Mouse (Mus musculus) embryonic facial prominence, embryonic 14.5 days (tissue): ENCODE results near the gene Prkaa1. TPM values are rescaled to one million over a fixed set of nuclear protein-coding genes. Genes with fewer than 3 reads are reported as not detected.

Source experiments
- ATAC-seq: fragments of 200-750 bp; cut with Nextera tagmentation; 2 replicates; pipeline ENCODE4 v1.8.0; 2017; ENCODE audit warnings: low read depth, moderate number of reproducible peaks, moderate TSS enrichment
- DNase-seq: peaks from one replicate; pipeline ENCODE4 v3.0.0-alpha.2; 2015; ENCODE audit warnings: low spot score
- H3K27ac ChIP-seq: fragments of 300-500 bp; sonication (generic); replicated peaks from 2 replicates; pipeline ENCODE4 v1.5.1; 2014; ENCODE audit warnings: low read depth, mild to moderate bottlenecking, low read length, moderate library complexity
- H3K27me3 ChIP-seq: fragments of 300-500 bp; sonication (generic); replicated peaks from 2 replicates; pipeline ENCODE4 v1.6.1; 2014; ENCODE audit warnings: low read length; ENCODE audit not compliant: control insufficient read depth, insufficient read depth
- H3K36me3 ChIP-seq: fragments of 300-500 bp; sonication (generic); 2 replicates; pipeline ENCODE4 v1.6.1; 2014; ENCODE audit warnings: low read length, mixed read lengths; ENCODE audit not compliant: control insufficient read depth, insufficient read depth
- H3K4me1 ChIP-seq: fragments of 300-500 bp; sonication (generic); 2 replicates; pipeline ENCODE4 v1.6.1; 2014; ENCODE audit warnings: antibody characterized with exemption, low read length; ENCODE audit not compliant: control insufficient read depth, insufficient read depth
- H3K4me2 ChIP-seq: fragments of 300-500 bp; sonication (generic); 2 replicates; pipeline ENCODE4 v1.6.1; 2014; ENCODE audit warnings: low read depth, mild to moderate bottlenecking, low read length, moderate library complexity, mixed read lengths
- H3K4me3 ChIP-seq: fragments of 300-500 bp; sonication (generic); 2 replicates; pipeline ENCODE4 v1.5.1; 2014; ENCODE audit warnings: low read depth, mild to moderate bottlenecking, low read length
- H3K9ac ChIP-seq: fragments of 300-500 bp; sonication (generic); 2 replicates; pipeline ENCODE4 v1.6.1; 2014; ENCODE audit warnings: low read depth, mild to moderate bottlenecking, low read length, moderate library complexity, mixed read lengths
- H3K9me3 ChIP-seq: fragments of 300-500 bp; sonication (generic); 2 replicates; pipeline ENCODE4 v1.6.1; 2016; ENCODE audit warnings: low read length; ENCODE audit not compliant: control insufficient read depth
- WGBS: fragments of 180-500 bp; shearing (Covaris S2); extraction: QIAGEN DNeasy Blood & Tissue Kit; methylation state at CpG from one replicate; pipeline ENCODE4 v1.1.7; 2014; 5-methylcytosine and 5-hydroxymethylcytosine counted together
- polyA plus RNA-seq: library from polyadenylated mRNA; unstranded; fragments of >200 nt; fragmentation: Nextera tagmentation; extraction: Ambion mirVana; gene quantifications from 2 replicates; pipeline ENCODE4 v1.2.1, GENCODE M21; 2014

Prkaa1 gene
- polyA plus RNA-seq, 1 experiment from 2014 or later: 20.2 TPM

- Histone ChIP-seq H3K36me3 (peaks cover 13% of the 10 kb centered on the region), H3K27ac (peak overlapping the region; percentile 89), H3K27me3 (no peaks in the 10 kb centered on the region), H3K9me3 (no peaks in the 10 kb centered on the region), H3K4me1 (peaks cover 5% of the 10 kb centered on the region; the same call in 1 of the 2 replicates), H3K4me3 (peak overlapping the region; percentile 91), H3K9ac (peak overlapping the region; percentile 81), H3K4me2 (peak overlapping the region; percentile 82)
- peak; percentile 45 for DNase-seq
- 43% methylated on average over 10 of the region's 11 CpGs for WGBS
- no peak; the same call in 1 of the 2 replicates for ATAC-seq
Observed at GRCm38 (mm10) chr15:5184668-5185330, 41.1 kb downstream of the Prkaa1 start.

- H3K9me3 ChIP-seq: no peaks in the 10 kb centered on the region
- ATAC-seq (peak; percentile 87), DNase-seq (peak; percentile 93)
- no peaks in the 10 kb centered on the region for H3K27me3 ChIP-seq
- H3K27ac ChIP-seq: peak within 1 kb of the TSS; percentile 89
- H3K4me1 ChIP-seq: peaks cover 5% of the 10 kb centered on the region; the same call in 1 of the 2 replicates
- H3K9ac ChIP-seq: peak within 1 kb of the TSS; percentile 81
- H3K4me2 ChIP-seq: peak within 1 kb of the TSS; percentile 82
- peaks cover 15% of the 10 kb centered on the region for H3K36me3 ChIP-seq
- peak within 1 kb of the TSS; percentile 91 for H3K4me3 ChIP-seq
- under 1% methylated on average over 47 of the region's 55 CpGs for WGBS
Observed at GRCm38 (mm10) chr15:5185366-5186292, 42.0 kb downstream of the Prkaa1 start, which contains the start of gene Ttc33. Gene Ttc33 (plus strand): TSS chr15:5185525.

GRCm38 (mm10) chr15:5186293-5186675, 42.6 kb downstream of the Prkaa1 start:
- Histone ChIP-seq H3K9me3 (no peaks in the 10 kb centered on the region), H3K36me3 (peaks cover 20% of the 10 kb centered on the region), H3K9ac (peak overlapping the region; percentile 81), H3K27me3 (no peaks in the 10 kb centered on the region), H3K4me2 (peak overlapping the region; percentile 82), H3K4me1 (peaks cover 5% of the 10 kb centered on the region; the same call in 1 of the 2 replicates), H3K27ac (peak overlapping the region; percentile 89; the same call in 1 of the 2 replicates), H3K4me3 (peak overlapping the region; percentile 91)
- no peak for ATAC-seq
- 30% methylated on average over 10 of the region's 10 CpGs for WGBS
- DNase-seq: no peak

- H3K4me3 ChIP-seq: no peak overlapping the region
- peaks cover 26% of the 10 kb centered on the region for H3K36me3 ChIP-seq
- no peak overlapping the region for H3K27ac ChIP-seq
- no peak for DNase-seq
- no peaks in the 10 kb centered on the region for H3K27me3 ChIP-seq
- no peak for ATAC-seq
- no peak overlapping the region for H3K4me2 ChIP-seq
- H3K9ac ChIP-seq: no peak overlapping the region
- H3K9me3 ChIP-seq: no peaks in the 10 kb centered on the region
- WGBS: 53% methylated on average over 3 of the region's 4 CpGs
- H3K4me1 ChIP-seq: peaks cover 5% of the 10 kb centered on the region; the same call in 1 of the 2 replicates
Observed at GRCm38 (mm10) chr15:5187116-5187515, 43.5 kb downstream of the Prkaa1 start.

- no peak overlapping the region for H3K4me2 ChIP-seq
- no peaks in the 10 kb centered on the region for H3K27me3 ChIP-seq
- ATAC-seq (no peak), DNase-seq (no peak)
- H3K4me3 ChIP-seq: no peak overlapping the region
- H3K9me3 ChIP-seq: no peaks in the 10 kb centered on the region
- WGBS: 97% methylated on average over 1 of the region's 1 CpGs
- no peak overlapping the region for H3K9ac ChIP-seq
- H3K27ac ChIP-seq: no peak overlapping the region
- peaks cover 5% of the 10 kb centered on the region; the same call in 1 of the 2 replicates for H3K4me1 ChIP-seq
- peaks cover 26% of the 10 kb centered on the region for H3K36me3 ChIP-seq
Observed at GRCm38 (mm10) chr15:5188029-5188428, 44.4 kb downstream of the Prkaa1 start.

GRCm38 (mm10) chr15:5189504-5190093, 45.9 kb downstream of the Prkaa1 start:
- Histone ChIP-seq H3K4me1 (peaks cover 5% of the 10 kb centered on the region; the same call in 1 of the 2 replicates), H3K36me3 (peaks cover 26% of the 10 kb centered on the region), H3K9me3 (no peaks in the 10 kb centered on the region), H3K9ac (no peak overlapping the region), H3K4me2 (no peak overlapping the region), H3K27me3 (no peaks in the 10 kb centered on the region), H3K4me3 (no peak overlapping the region), H3K27ac (no peak overlapping the region)
- ATAC-seq: no peak
- DNase-seq: no peak
- 67% methylated on average over 10 of the region's 10 CpGs for WGBS

- Histone ChIP-seq H3K27ac (no peak overlapping the region), H3K4me2 (no peak overlapping the region), H3K4me1 (no peaks in the 10 kb centered on the region), H3K9me3 (no peaks in the 10 kb centered on the region), H3K36me3 (peaks cover 33% of the 10 kb centered on the region), H3K9ac (no peak overlapping the region), H3K27me3 (no peaks in the 10 kb centered on the region), H3K4me3 (no peak overlapping the region)
- 69% methylated on average over 3 of the region's 3 CpGs for WGBS
- ATAC-seq (no peak), DNase-seq (no peak)
Observed at GRCm38 (mm10) chr15:5193833-5194232, 50.2 kb downstream of the Prkaa1 start.

GRCm38 (mm10) chr15:5194446-5194845, 50.8 kb downstream of the Prkaa1 start:
- no peak overlapping the region for H3K27ac ChIP-seq
- H3K27me3 ChIP-seq: no peaks in the 10 kb centered on the region
- H3K4me3 ChIP-seq: no peak overlapping the region
- H3K4me1 ChIP-seq: no peaks in the 10 kb centered on the region
- WGBS: 90% methylated on average over 6 of the region's 6 CpGs
- peaks cover 30% of the 10 kb centered on the region for H3K36me3 ChIP-seq
- no peaks in the 10 kb centered on the region for H3K9me3 ChIP-seq
- ATAC-seq: no peak
- no peak for DNase-seq
- H3K4me2 ChIP-seq: no peak overlapping the region
- no peak overlapping the region for H3K9ac ChIP-seq
